Mouse (Mus musculus): ENCODE results near the gene Pnmal2.

- TF ChIP-seq CTCF (IDR thresholded peaks at IDR 0.05; ENCODE audit: low read depth), result no peak
- TF ChIP-seq EP300 (optimal IDR thresholded peaks at IDR 0.05), result no peak
Measured at GRCm38 (mm10) chr7:16904120-16904675, 40.3 kb upstream of the Pnmal2 start.

Data from stomach, postnatal 0 days (tissue).